Mouse (Mus musculus) intestine, embryonic 15.5 days (tissue): ENCODE data around the gene Lef1. TPM values are rescaled to one million over a fixed set of nuclear protein-coding genes. Genes with fewer than 3 reads are reported as not detected.

ENCODE experiments used
- ATAC-seq: fragments of 200-750 bp; cut with Nextera tagmentation; 2 replicates; pipeline ENCODE4 v1.8.0; 2017; ENCODE audit warnings: moderate TSS enrichment, moderate library complexity
- H3K27ac ChIP-seq: fragments of 300-500 bp; sonication (generic); 2 replicates; pipeline ENCODE4 v1.5.1; 2015; ENCODE audit warnings: mild to moderate bottlenecking, inconsistent platforms
- H3K27me3 ChIP-seq: fragments of 300-500 bp; sonication (generic); replicated peaks from 2 replicates; pipeline ENCODE4 v1.6.1; 2015; ENCODE audit warnings: inconsistent platforms
- H3K36me3 ChIP-seq: fragments of 300-500 bp; sonication (generic); 2 replicates; pipeline ENCODE4 v1.6.1; 2015; ENCODE audit warnings: inconsistent platforms
- H3K4me1 ChIP-seq: fragments of 300-500 bp; sonication (generic); replicated peaks from 2 replicates; pipeline ENCODE4 v1.6.1; 2015; ENCODE audit warnings: inconsistent platforms
- H3K4me2 ChIP-seq: fragments of 300-500 bp; sonication (generic); replicated peaks from 2 replicates; pipeline ENCODE4 v1.6.1; 2015; ENCODE audit warnings: mild to moderate bottlenecking, inconsistent platforms
- H3K4me3 ChIP-seq: fragments of 300-500 bp; sonication (generic); replicated peaks from 2 replicates; pipeline ENCODE4 v1.5.1; 2015; ENCODE audit warnings: inconsistent platforms
- H3K9ac ChIP-seq: fragments of 300-500 bp; sonication (generic); 2 replicates; pipeline ENCODE4 v1.6.1; 2015; ENCODE audit warnings: inconsistent platforms
- H3K9me3 ChIP-seq: fragments of 300-500 bp; sonication (generic); 2 replicates; pipeline ENCODE4 v1.6.1; 2016; ENCODE audit warnings: inconsistent platforms
- WGBS: fragments of 180-500 bp; shearing (Covaris S2); methylation state at CpG from one replicate; pipeline ENCODE4 v1.1.7; 2015; 5-methylcytosine and 5-hydroxymethylcytosine counted together
- polyA plus RNA-seq: library from polyadenylated mRNA; unstranded; fragments of >200 nt; fragmentation: Nextera tagmentation; extraction: Ambion mirVana; gene quantifications from 2 replicates; pipeline ENCODE4 v1.2.1, GENCODE M21; 2015

Gene Lef1
- polyA plus RNA-seq, 1 experiment from 2014 or later: 1.4 TPM

GRCm38 (mm10) chr3:131172293-131172692 lies 62.0 kb downstream of the Lef1 start:
- H3K27ac ChIP-seq: no peak overlapping the region
- no peaks in the 10 kb centered on the region for H3K27me3 ChIP-seq
- no peak overlapping the region for H3K4me2 ChIP-seq
- H3K4me1 ChIP-seq: no peaks in the 10 kb centered on the region
- no peak for ATAC-seq
- no peak overlapping the region for H3K9ac ChIP-seq
- WGBS: 80% methylated on average over 4 of the region's 4 CpGs
- no peaks in the 10 kb centered on the region for H3K36me3 ChIP-seq
- H3K9me3 ChIP-seq: no peaks in the 10 kb centered on the region
- no peak overlapping the region for H3K4me3 ChIP-seq

DNA sequence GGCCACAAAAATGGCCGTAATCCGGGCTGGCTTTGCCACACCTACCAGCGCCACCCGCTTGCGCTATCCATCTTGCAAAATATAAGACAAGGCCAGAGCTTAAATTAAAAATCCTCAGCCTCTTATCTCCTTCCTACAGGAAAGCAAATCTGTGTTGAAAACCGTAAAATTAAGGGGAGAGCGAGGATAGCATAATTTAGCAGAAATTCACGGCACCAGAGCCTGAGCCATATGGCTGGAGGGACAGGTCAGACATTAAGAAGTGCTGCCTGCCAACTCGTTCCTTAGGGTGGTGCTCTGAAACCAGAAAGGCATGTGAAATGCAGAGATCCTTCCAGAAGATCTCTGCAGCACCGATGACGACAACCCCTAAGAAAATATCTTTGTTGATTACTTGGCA lies 70.7 kb downstream of the Lef1 start:
- H3K9me3 ChIP-seq: no peaks in the 10 kb centered on the region
- H3K27me3 ChIP-seq: no peaks in the 10 kb centered on the region
- no peak for ATAC-seq
- no peaks in the 10 kb centered on the region for H3K36me3 ChIP-seq
- no peak overlapping the region for H3K4me2 ChIP-seq
- no peak overlapping the region for H3K27ac ChIP-seq
- H3K4me1 ChIP-seq: no peaks in the 10 kb centered on the region
- no peak overlapping the region for H3K4me3 ChIP-seq
- WGBS: 86% methylated on average over 11 of the region's 11 CpGs
- H3K9ac ChIP-seq: no peak overlapping the region

DNA sequence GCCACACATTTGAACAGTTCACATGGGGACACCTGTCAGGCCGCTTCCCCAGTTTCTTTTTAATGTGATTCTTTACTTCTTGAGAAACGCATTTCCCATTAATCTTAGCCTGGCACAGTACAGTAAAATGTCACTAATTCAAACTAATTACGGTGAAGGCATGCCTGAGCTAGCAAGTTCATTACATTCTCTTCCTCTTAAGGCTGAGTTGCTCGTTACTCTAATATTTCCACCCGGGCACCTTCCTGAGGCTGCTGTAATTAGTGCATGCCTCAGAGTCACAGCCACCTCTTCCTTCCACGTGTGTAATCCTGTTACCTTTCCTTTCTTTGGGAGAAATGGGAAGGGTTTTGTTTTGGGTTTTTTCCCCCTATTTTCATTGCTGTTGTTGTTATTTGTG lies 71.9 kb downstream of the Lef1 start:
- 68% methylated on average over 6 of the region's 6 CpGs for WGBS
- no peak overlapping the region for H3K27ac ChIP-seq
- no peak for ATAC-seq

DNA sequence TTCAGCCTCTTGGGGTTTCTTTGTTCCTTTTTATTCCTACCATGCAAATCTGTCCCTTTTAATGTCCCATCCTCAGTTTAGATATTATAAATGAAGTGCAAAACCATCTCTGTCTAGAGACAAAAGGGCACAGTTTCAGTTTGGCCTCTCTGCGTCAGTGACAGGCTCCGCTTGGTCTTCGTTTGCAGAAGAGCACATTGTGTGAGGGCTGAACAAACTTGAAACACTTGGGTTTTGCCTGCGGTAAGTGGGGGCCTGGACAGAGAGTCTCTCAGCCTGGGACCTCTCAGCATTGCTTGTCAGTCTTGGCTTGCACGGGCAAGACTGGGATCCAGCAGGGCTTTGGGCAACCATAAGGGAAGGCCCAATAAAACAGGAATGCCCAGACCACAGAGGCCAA lies 75.9 kb downstream of the Lef1 start:
- Histone ChIP-seq H3K9me3 (no peaks in the 10 kb centered on the region), H3K27me3 (no peaks in the 10 kb centered on the region), H3K4me1 (no peaks in the 10 kb centered on the region), H3K4me2 (no peak overlapping the region), H3K9ac (no peak overlapping the region), H3K4me3 (no peak overlapping the region), H3K27ac (no peak overlapping the region), H3K36me3 (no peaks in the 10 kb centered on the region)
- 65% methylated on average over 5 of the region's 5 CpGs for WGBS
- no peak for ATAC-seq

More for the DNA sequence above, 71.9 kb downstream of the Lef1 start:
- Histone ChIP-seq H3K36me3 (no peaks in the 10 kb centered on the region), H3K9me3 (no peaks in the 10 kb centered on the region), H3K4me3 (no peak overlapping the region), H3K9ac (no peak overlapping the region), H3K27me3 (no peaks in the 10 kb centered on the region), H3K4me2 (no peak overlapping the region), H3K4me1 (no peaks in the 10 kb centered on the region)

DNA sequence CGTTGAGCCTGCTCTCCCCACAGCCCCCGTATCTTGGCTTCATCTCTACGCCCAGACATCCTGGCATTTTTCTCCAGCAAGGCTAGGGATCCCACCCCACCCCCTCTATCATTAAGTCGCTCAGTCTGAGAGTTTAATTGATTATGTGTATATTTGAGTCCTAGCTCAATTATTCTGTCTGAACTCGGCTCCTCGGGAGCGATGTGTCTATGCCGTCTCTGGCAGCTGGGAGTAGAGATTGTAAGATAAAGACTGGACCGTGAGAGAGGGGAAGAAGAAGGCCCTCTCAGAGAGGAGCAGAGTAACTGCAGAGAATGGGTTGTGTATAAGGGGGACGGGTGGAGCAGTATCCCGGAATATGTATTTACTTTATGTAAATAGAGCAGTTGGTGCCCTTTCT lies 80.0 kb downstream of the Lef1 start:
- H3K27me3 ChIP-seq: no peaks in the 10 kb centered on the region
- no peak overlapping the region for H3K4me3 ChIP-seq
- WGBS: 30% methylated on average over 11 of the region's 11 CpGs
- H3K4me2 ChIP-seq: peak overlapping the region; percentile 22
- ATAC-seq: no peak
- no peak overlapping the region for H3K9ac ChIP-seq
- H3K9me3 ChIP-seq: no peaks in the 10 kb centered on the region
- H3K4me1 ChIP-seq: no peaks in the 10 kb centered on the region
- no peaks in the 10 kb centered on the region for H3K36me3 ChIP-seq
- H3K27ac ChIP-seq: no peak overlapping the region

GRCm38 (mm10) chr3:131190671-131191367 lies 80.5 kb downstream of the Lef1 start:
- no peaks in the 10 kb centered on the region for H3K9me3 ChIP-seq
- H3K4me2 ChIP-seq: no peak overlapping the region
- H3K36me3 ChIP-seq: no peaks in the 10 kb centered on the region
- no peaks in the 10 kb centered on the region for H3K27me3 ChIP-seq
- H3K4me1 ChIP-seq: no peaks in the 10 kb centered on the region
- ATAC-seq: no peak
- H3K9ac ChIP-seq: no peak overlapping the region
- no peak overlapping the region for H3K4me3 ChIP-seq
- 81% methylated on average over 19 of the region's 19 CpGs for WGBS
- no peak overlapping the region for H3K27ac ChIP-seq

GRCm38 (mm10) chr3:131191454-131191853 lies 81.2 kb downstream of the Lef1 start:
- no peak overlapping the region for H3K27ac ChIP-seq
- H3K36me3 ChIP-seq: no peaks in the 10 kb centered on the region
- H3K9ac ChIP-seq: no peak overlapping the region
- no peak overlapping the region for H3K4me2 ChIP-seq
- 89% methylated on average over 7 of the region's 7 CpGs for WGBS
- no peak for ATAC-seq
- H3K9me3 ChIP-seq: no peaks in the 10 kb centered on the region
- H3K4me3 ChIP-seq: no peak overlapping the region
- H3K4me1 ChIP-seq: no peaks in the 10 kb centered on the region
- no peaks in the 10 kb centered on the region for H3K27me3 ChIP-seq

- Histone ChIP-seq H3K27ac (no peak overlapping the region), H3K27me3 (no peaks in the 10 kb centered on the region), H3K4me1 (no peaks in the 10 kb centered on the region), H3K36me3 (no peaks in the 10 kb centered on the region), H3K4me3 (no peak overlapping the region), H3K9ac (no peak overlapping the region), H3K4me2 (no peak overlapping the region), H3K9me3 (no peaks in the 10 kb centered on the region)
- no peak for ATAC-seq
- 86% methylated on average over 10 of the region's 10 CpGs for WGBS
Observed at GRCm38 (mm10) chr3:131196050-131196449, 85.8 kb downstream of the Lef1 start.

DNA sequence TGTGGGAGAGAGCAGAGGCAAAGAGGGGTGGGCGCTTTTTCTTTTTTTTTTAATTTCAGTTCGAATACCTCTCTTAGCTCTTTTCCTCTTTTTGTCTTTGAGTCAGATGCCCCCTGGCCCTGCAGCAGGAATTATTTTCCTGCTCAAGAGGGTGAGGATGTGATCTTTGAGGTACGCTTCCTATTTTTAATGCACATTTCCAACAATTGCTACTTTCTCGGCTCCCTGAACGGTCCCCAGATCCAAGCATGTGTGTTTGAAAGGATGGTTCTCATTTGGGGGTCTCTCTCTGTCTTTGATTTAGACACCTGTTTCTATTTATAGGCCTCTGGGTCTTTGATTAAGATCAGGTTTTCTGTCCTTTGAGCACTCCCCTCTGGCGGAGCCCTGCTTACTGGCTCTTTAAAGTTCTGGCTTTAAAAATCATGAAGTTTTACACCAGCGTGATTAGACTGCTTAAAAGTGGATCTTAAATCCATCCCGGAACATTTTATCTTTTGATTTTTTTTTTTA lies 86.3 kb downstream of the Lef1 start:
- Histone ChIP-seq H3K4me2 (no peak overlapping the region), H3K4me3 (no peak overlapping the region), H3K4me1 (no peaks in the 10 kb centered on the region), H3K36me3 (no peaks in the 10 kb centered on the region), H3K27ac (no peak overlapping the region), H3K9me3 (no peaks in the 10 kb centered on the region), H3K27me3 (no peaks in the 10 kb centered on the region), H3K9ac (no peak overlapping the region)
- no peak for ATAC-seq
- 82% methylated on average over 8 of the region's 8 CpGs for WGBS

DNA sequence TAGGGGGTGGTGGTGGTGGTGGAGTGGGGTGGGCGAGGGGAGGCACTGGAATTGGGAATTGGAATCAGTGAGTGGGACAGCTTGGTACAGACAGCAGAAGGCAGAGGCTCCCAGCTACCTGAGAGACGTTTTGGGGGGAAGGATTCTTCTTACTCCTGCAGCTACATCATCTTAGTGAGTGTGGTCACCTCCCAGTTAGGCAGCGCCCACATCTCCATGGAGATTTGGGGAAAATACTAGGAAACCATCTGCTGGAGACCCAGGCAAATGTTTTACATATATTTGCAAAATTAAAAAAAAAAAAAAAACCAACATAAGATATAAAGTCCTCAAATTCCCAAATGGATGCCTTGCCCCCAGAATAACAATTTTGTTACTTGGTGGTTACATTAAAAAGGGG lies 88.7 kb downstream of the Lef1 start:
- no peaks in the 10 kb centered on the region for H3K9me3 ChIP-seq
- no peaks in the 10 kb centered on the region for H3K27me3 ChIP-seq
- no peaks in the 10 kb centered on the region for H3K4me1 ChIP-seq
- H3K9ac ChIP-seq: no peak overlapping the region
- no peak overlapping the region for H3K4me2 ChIP-seq
- no peak for ATAC-seq
- no peak overlapping the region for H3K27ac ChIP-seq
- no peaks in the 10 kb centered on the region for H3K36me3 ChIP-seq
- no peak overlapping the region for H3K4me3 ChIP-seq
- 84% methylated on average over 3 of the region's 3 CpGs for WGBS

GRCm38 (mm10) chr3:131199590-131200288 lies 89.5 kb downstream of the Lef1 start:
- ATAC-seq: no peak
- WGBS: 76% methylated on average over 20 of the region's 20 CpGs
- no peak overlapping the region for H3K4me2 ChIP-seq

DNA sequence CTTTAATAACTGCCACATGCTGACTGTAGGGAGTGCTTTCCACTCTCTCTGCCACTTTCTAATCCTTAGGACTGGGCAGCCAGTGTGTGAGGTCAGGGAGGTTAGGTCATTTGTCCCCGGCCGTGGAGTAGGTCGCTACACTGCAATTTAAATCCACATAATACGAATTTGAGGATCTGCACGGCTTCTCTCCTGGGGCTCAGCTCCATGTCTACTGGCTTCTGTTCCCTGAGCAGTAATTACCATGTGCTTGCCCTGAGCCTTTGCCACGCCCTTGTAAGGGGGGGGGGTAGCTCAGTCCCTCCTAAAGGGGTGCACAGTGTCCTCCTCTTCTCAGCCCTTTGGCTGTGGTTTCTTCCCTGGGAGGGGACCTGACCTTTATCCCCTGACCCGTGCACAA lies 92.0 kb downstream of the Lef1 start:
- WGBS: 64% methylated on average over 7 of the region's 7 CpGs
- H3K9me3 ChIP-seq: no peaks in the 10 kb centered on the region
- no peaks in the 10 kb centered on the region for H3K27me3 ChIP-seq
- H3K4me3 ChIP-seq: no peak overlapping the region
- H3K4me2 ChIP-seq: no peak overlapping the region
- H3K36me3 ChIP-seq: no peaks in the 10 kb centered on the region
- no peak for ATAC-seq
- no peaks in the 10 kb centered on the region for H3K4me1 ChIP-seq
- no peak overlapping the region for H3K9ac ChIP-seq
- no peak overlapping the region for H3K27ac ChIP-seq

More at GRCm38 (mm10) chr3:131199590-131200288, 89.5 kb downstream of the Lef1 start:
- Histone ChIP-seq H3K27ac (no peak overlapping the region), H3K9ac (no peak overlapping the region), H3K9me3 (no peaks in the 10 kb centered on the region), H3K36me3 (no peaks in the 10 kb centered on the region), H3K27me3 (no peaks in the 10 kb centered on the region), H3K4me3 (no peak overlapping the region), H3K4me1 (no peaks in the 10 kb centered on the region)

DNA sequence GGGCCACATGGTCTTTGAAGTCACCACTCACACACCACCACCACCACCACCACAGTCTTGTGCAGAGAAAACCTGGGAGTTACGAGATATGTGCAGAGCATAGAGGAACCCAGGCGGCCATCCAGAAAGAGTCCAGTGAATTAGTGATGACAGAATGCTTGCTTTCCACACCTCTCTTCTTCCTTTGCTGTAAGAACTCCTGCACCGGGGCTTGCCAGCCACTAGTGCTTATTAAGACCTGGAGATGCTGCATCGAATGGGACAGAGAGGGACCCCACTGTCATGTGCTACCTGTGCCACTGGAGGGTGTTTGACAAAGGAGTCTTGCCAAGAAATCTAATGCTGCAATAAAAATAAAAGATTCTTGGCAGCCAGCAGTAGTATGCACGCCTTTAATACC lies 97.6 kb downstream of the Lef1 start:
- no peak overlapping the region for H3K27ac ChIP-seq
- WGBS: 74% methylated on average over 5 of the region's 5 CpGs
- no peaks in the 10 kb centered on the region for H3K4me1 ChIP-seq
- H3K36me3 ChIP-seq: no peaks in the 10 kb centered on the region
- no peak for ATAC-seq
- H3K9me3 ChIP-seq: no peaks in the 10 kb centered on the region
- H3K4me2 ChIP-seq: no peak overlapping the region
- no peak overlapping the region for H3K9ac ChIP-seq
- H3K4me3 ChIP-seq: no peak overlapping the region
- H3K27me3 ChIP-seq: no peaks in the 10 kb centered on the region
